Mouse (Mus musculus): ENCODE data around the gene Atp8a2. TPM values are rescaled to one million over a fixed set of nuclear protein-coding genes. Genes with fewer than 3 reads are reported as not detected.
"Not testable (repeated sequence)": the region's sequence is repeated elsewhere in the genome, so short reads cannot be mapped to it uniquely, and the experiment has no call there.

Atp8a2 gene
- total RNA-seq, 2 experiments from 2014 or later: 63.0 to 71.3 TPM

DNA sequence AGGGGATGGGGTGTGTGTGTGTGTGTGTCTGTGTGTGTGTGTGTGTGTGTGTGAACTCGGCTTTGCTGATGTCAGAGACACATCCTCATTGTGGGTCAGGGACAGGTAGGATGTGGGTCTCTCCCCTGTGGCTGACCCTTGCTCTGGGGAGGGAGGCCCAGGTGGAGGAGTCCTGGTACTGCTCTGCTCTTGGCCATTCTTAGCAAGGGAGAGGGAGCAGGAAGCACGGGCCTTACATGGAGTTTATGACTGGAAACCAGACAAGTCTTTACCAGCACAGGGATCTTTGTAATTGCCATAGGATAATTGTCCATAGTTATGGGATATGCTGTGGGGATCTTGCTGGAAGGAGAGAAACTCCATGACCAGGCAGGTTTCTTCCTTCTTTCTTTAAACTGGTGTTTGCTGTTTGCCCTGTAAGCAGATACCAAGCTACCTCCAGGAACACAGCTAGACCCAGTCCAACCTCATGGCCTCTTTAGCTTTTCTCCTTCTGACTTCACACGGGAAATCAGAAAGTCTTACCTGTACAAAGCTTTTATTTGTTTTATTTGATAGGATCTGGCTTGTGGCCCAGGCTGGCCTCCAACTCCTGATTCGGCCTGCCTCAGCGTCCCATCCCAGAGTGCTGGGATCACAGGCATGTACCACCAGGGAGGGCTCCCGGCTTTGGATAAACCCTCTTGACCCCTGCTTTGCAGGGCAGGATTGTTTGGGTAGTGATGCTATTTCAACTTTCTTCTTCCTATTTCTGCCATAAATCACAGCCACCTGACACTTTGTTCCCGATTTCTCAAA, 557.9 kb downstream of the Atp8a2 start:
- DNase-seq (ENCODE audit: low spot score in 2 of 2): no peak
- intact Hi-C loops (cut with DNase I): no loop called here

DNA sequence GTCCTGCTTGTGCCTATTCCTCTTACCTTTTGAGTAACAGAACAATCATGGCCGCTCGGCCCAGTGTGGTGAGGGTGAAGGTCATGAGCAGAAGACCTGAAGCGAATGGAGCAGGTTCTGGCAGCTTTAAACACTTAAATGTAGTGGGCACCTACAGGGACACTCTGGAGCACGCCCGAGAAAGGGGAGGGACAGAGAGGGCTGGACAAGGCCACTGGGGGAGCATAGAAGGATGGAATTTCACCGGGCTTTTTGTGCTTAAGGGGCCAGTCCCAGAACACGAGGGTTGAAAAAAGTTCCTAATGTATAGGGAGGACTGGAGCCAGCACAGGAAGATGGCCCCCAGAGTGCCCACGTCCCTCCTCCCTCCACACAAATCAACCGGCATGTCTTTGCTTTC, 563.0 kb downstream of the Atp8a2 start:
- DNase-seq (ENCODE audit: low spot score in 2 of 2): no peak
- intact Hi-C loops (cut with DNase I): no loop called here

DNA sequence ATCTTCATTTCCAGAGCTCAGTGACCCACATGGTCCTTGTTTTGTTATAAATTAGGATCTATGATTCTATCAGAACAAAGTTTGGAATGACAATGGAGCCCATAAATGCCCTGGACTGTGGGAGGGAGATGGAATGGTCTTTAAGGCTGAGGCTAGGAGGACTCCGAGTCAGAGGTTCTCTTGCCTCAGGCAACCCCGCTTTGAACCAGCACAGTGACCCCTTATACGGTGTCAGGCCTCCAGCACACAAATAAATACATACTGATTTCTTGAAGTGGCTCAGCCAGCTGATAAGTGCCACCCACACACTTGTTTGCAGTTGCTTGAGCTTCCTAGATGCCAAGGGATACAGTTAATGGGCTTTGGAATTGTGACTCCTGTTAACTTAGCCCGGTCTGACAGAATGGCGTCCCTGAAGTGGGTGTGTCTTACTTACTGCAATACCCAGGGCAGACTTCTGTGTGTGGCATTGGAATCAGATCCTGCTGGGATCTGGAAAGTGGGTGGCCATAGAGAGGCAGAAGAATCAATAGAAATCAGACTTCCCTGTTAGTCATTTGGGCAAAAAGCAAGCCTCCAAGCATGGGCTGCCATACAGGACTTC, 563.6 kb downstream of the Atp8a2 start:
- intact Hi-C loops (cut with DNase I): no loop called here
- no peak for DNase-seq (ENCODE audit: low spot score in 2 of 2)

DNA sequence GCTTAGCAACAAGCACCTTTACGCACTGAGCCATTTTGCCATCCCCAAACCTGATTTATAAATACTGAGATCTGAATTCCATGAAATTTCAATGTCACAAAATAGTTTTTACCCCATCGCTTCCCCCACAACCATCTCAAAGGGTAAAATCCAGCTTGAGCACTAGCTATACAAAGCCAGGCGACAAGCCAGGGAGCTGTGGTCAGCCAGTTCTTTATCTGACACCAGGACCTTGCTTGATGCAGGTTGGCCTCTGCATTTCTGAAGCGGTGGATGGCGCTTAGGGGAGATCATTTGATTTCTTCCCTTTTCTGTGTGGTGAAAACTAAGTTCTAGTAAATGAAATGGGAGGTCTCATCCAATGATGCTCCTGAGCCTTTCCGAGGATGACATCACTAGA, 564.9 kb downstream of the Atp8a2 start:
- intact Hi-C loops (cut with DNase I): no loop called here

DNA sequence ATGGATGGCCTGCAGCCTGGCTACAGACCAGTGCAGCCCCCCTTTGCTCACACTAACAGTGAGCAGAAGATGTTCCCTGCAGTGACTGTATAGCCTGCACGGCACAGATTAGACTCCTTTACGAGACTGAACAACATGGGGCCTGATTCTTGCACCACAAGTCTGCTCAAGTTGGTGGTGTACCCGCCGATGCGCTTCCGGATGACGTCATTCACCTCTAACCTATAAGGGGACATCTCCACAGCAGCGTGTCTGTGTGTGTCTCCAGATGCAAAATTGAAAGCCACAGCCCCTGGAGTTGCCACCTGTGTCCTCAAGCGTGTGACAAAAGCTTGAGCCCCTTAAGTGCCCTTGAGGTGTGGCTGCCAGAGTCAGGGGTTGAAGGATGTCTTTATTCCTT, 566.9 kb downstream of the Atp8a2 start:
- DNase-seq (ENCODE audit: low spot score in 2 of 2): no peak
- intact Hi-C loops (cut with DNase I): no loop called here

More for the DNA sequence above, 564.9 kb downstream of the Atp8a2 start:
- no peak for DNase-seq (ENCODE audit: low spot score in 2 of 2)

DNA sequence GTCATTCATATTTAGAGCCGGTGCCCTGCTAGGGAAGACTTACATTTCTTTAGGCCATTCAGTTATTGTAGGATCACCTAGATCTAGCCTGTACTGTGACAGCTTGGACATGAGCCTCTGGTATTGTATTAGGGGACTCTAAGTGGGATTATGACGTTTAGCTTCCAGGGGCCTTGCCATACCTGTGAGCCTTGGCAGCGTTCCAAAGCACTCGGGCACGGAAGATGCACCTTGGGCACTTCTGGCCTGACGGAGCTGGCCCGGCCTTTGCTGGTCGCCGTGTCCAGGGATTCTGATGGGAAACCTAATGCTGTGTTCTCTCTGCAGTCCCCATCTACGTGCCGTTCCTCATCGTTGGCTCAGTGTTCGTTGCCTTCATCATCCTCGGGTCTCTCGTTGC, 567.7 kb downstream of the Atp8a2 start:
- DNase-seq (ENCODE audit: low spot score in 2 of 2): no peak
- intact Hi-C loops (cut with DNase I): loop anchor here (5.0 to 10.0 kb wide), 2 partner anchors 95 to 313 kb away; no protein-coding TSS in a partner anchor

DNA sequence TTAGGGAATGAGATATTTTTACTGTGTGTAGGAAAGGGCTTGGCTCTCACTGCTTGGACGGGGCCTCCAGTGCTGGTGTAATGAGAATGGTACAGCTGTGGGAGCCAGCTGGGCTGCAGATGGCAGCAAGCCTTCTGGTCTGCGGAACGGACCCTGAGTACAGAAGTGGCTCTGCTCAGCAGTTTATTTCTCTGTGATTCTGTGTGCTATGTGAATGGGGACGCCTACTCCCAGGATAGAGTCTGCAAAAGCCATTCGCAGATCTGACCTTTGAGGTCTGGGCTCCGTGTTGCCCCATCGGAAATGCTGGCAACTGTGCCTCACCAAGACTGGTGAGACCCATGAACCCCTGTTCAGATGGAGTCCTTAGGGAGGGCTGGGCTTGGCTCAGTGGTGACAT, 569.2 kb downstream of the Atp8a2 start:
- peak in 1 of 2 experiments; percentile 46 for DNase-seq (ENCODE audit: low spot score in 2 of 2)
- intact Hi-C loops (cut with DNase I): loop anchor here (5.0 to 10.0 kb wide), 2 partner anchors 97 to 314 kb away; no protein-coding TSS in a partner anchor

DNA sequence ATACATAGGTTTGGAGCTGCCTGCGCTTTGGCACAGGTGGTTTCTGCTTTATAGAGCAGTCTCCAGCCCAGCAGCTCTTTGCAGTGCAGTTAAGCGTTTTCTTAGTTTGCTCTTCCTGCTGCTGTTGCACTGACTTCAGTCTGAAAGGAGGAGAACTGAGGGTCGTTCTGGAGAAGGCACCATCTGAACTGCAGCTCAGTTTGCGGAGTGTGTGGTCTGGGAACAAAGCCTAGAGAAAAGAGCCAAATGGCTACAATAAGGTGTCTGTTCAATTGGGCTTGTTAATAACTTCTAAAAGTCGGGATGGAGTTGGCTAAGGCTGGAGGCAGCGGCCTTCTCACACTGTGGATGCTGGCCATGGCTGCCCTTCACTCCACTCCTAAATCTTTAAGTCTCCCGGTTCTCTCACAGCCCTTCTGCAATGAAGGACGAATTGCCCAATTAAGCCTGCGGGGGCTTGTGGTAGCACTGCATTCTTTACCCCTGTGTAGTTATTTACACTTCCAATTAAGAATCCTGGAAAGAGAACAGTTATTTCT, 569.8 kb downstream of the Atp8a2 start:
- DNase-seq (ENCODE audit: low spot score in 2 of 2): no peak
- intact Hi-C loops (cut with DNase I): loop anchor here (5.0 to 10.0 kb wide), 2 partner anchors 98 to 315 kb away; no protein-coding TSS in a partner anchor

DNA sequence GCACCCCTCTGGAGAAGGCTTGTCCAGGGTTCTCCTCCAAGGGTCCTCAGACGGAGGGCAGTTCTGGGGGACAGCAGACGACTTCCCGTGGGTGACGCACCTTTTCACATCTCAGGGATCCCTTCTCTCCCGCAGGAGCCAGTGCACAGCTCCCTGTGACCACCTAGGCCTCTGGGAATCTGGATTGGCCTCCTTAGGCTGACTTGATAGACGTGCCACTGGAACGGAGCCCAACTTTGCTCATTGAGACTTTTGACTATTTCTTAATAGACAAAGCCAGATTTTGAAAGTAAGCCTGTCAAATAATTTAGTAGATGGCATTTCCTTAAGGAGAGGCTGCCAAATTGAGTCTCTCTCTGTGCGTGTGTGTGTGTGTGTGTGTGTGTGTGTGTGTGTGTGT, 570.3 kb downstream of the Atp8a2 start:
- no peak for DNase-seq (ENCODE audit: low spot score in 2 of 2)
- intact Hi-C loops (cut with DNase I): loop anchor here (5.0 to 10.0 kb wide), 2 partner anchors 98 to 316 kb away; no protein-coding TSS in a partner anchor

DNA sequence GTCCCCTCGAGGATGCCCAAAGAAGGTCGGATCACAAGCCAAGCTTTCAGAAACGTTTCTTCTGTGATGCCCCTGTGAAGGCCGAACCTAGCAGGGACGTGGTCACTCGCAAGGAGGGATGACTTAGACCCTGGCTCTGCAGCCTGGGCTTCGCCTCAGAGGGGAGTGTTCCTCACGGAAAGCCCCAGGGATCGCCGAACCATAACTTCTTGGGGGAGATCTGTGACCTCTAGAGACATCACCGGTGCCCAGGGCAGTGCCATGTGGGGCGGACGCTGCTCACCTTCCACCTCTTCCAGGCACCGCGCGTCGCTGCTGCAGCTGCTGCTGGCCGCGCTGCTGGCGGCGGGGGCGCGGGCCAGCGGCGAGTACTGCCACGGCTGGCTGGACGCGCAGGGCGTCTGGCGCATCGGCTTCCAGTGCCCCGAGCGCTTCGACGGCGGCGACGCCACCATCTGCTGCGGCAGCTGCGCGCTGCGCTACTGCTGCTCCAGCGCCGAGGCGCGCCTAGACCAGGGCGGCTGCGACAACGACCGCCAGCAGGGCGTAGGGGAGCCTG, 571.1 kb downstream of the Atp8a2 start:
- peak; percentile 17 to 23 for DNase-seq (ENCODE audit: low spot score in 2 of 2)
- intact Hi-C loops (cut with DNase I): loop anchor here (5.0 to 10.0 kb wide), 2 partner anchors 99 to 316 kb away; no protein-coding TSS in a partner anchor

DNA sequence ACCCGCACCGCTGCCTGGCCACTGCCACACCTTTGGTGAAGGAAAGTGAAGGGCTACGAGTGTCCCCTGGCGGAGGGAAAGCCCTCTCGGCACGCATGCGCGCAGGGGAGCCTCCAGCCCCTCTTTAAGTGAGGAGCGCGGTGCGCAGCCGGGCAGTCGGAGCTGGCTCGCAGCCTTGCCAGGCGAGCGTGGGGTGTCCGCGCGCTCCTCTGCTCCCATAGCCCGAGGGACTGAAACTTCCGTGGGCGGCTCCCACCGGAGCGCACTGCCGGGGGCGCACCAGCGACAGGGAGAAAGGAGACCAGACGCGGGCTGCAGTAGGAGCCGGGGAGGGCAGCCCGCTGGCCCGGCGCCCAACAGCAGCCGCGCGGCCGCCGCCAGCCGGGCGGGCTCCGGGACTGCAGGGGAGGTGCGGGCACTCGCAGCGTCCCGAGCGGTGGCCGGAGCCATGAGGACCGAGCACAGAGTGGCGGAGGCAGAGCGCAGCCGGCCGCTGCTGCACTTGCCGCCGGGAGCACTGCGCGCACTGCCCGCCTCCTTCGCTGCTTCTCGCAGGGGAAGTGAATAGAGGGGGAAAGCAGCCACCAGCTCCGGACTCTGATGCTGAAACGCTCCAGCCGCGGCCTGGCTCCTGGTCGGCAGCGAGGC, 571.7 kb downstream of the Atp8a2 start, which contains the start of gene Shisa2:
Gene Shisa2 (plus strand): TSS at position 151 of the 648 bp plus-strand sequence.
- DNase-seq (ENCODE audit: low spot score in 2 of 2): peak; percentile 65 to 69
- intact Hi-C loops (cut with DNase I): loop anchor here (5.0 to 10.0 kb wide), 2 partner anchors 100 to 317 kb away; no protein-coding TSS in a partner anchor

DNA sequence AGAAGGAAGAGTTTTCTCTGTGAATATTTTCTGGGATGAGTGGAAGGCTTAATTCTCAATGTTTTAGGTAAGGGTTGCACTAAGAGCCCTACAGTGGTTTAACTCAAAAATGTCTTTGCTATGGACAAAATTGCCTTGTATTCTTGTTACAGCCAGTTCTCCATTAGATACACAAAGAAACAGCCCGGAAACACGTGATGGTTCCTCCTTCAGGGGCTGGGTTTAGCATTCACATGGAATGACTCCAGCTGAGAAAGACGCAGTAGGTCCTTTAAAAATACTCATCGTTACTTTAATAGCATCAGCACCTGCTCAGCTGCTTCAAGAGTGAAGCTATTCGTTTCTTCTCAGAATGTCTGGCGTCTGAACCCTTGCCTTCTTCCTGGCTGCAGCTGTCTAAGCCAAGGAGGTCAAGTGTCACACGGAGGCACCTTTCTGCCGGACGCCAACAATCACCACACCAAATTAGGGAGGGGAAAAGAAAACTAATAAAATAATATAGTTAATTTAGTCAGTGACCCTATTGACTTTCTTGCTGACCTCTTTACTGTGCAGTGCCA, 572.6 kb downstream of the Atp8a2 start:
- no peak for DNase-seq (ENCODE audit: low spot score in 2 of 2)
- intact Hi-C loops (cut with DNase I): loop anchor here (10.0 kb wide), 1 partner anchor 100 kb away; no protein-coding TSS in a partner anchor

DNA sequence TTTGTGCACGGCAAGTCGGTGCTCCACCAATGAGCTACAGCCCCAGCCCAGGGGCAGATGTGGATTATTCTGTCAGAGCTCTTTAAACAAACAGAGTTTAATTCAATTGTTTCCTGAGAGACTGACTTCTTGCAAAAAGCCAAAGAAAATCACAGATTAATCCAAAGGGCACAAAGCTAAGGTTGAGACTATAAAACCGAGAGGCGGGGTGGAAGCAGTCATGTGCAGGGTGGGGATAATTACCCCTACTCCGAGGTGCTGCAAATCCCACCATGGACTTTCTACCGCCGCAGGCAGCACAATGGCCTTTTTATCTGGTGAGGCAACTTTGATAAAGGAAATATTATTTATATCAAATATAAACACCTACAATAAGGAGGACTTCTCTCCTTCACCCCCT, 580.2 kb downstream of the Atp8a2 start:
- intact Hi-C loops (cut with DNase I): no loop called here
- DNase-seq (ENCODE audit: low spot score in 2 of 2): no peak

DNA sequence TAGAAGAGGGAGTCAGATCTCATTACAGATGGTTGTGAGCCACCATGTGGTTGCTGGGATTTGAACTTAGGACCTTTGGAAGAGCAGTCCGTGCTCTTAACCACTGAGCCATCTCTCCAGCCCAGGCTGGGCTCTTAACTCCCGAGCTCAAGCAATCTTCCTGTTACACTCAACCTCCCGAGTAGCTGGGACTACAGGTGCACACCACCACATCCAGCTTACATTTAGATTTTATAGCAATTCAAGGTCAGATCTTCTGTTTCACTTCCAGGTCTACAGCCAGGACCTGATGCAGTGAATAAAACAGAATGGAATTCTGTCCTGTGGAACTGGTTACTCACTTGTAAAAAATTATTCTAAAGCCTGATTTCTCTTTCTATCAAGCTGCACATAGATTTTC, 582.8 kb downstream of the Atp8a2 start:
- intact Hi-C loops (cut with DNase I); DNase-seq (ENCODE audit: low spot score in 2 of 2): not testable (repeated sequence)

DNA sequence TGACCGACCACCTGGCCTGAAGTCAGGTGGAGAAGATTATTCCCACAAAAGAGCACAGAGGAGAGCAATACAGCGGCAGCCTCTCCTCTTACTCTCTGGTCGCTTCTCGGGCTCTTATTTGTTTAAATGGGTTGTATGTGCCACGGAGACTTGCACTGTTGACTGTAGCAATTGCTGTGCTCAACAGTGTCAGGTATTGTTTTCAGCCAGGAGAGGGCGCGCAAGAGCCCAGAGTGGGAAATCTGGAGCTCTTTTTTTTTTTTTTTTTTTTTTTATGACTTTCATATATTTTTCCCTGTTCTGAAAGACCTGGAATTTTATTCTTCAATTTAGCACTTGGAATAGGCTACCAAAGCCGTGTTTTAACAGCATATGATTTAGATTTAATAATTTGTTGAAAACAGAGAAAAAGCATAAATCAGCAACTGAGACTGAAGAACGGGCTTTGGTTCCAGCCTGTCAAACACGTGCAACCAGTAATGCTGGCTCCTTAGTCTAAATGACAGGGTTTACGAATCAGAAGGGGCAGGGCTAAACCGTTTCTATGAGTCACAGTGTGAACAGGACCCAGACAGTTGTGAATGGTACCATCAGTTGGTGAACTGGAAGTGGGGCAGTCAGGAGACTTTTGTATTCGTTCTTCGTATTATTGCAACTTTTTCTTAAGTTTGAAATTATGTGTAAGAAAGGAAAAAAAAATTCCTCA, 583.9 kb downstream of the Atp8a2 start:
- intact Hi-C loops (cut with DNase I): loop anchor here (1.0 kb wide), 1 partner anchor 330 kb away; no protein-coding TSS in a partner anchor
- DNase-seq (ENCODE audit: low spot score in 2 of 2): peak; percentile 42 to 58

DNA sequence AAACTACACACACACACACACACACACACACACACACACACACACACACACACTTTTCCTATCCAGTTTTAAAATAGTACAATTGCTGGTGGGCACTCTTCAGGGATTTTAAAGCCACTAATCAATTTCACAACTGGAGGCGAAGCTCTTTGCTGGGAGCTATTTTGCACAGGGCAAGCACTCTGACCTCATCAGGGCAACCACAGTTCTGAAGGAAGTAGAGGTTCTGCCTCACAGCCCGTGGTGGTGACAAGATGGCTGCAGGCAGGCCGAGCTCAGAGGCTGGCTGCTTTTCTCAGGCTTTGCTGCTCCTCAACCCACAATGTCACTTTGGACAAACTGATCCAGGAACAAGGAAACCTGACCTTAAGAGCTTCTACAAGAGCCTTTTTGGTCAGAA, 590.0 kb downstream of the Atp8a2 start:
- intact Hi-C loops (cut with DNase I): no loop called here
- no peak for DNase-seq (ENCODE audit: low spot score in 2 of 2)

DNA sequence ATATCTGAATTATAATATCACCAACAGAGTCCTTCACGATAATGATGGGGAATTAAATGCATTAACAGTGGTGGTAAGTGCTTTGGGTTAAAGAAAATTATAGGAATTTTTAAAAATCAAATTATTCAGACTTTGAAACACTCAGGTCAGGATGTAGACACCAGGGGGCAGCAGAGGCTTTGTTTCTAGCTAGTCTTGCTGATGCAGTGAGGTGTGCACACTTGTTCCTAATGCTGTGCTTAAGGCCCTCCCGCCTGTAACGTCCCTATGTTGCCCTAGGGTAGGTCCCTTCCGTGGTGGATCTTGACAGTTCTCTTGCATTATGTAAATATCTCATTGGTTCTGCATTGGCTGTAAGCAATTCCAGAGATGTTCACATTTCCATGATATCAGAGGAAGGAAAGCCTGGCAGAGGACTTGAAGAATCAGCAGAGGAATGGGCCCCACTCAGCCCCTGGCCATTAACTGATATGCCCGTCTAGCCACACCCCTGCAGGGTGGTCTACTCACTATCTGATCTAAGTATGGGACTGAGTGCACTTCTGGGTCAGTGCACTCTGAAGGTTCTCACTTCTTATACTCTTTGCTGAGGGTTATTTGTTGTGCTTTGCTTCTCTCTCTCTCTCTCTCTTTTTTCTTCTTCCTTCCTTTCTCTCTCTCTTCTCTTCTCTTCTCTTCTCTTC, 591.2 kb downstream of the Atp8a2 start:
- DNase-seq (ENCODE audit: low spot score in 2 of 2): peak; percentile 56 to 62
- intact Hi-C loops (cut with DNase I): loop anchor here (1.0 kb wide), 1 partner anchor 410 kb away; no protein-coding TSS in a partner anchor
